Mouse (Mus musculus) ES-E14 (cell line): ENCODE measurements around the gene Ttc30a1.

Experiments
- CHD2 ChIP-seq: IDR thresholded peaks from 2 replicates; pipeline ENCODE4 v1.6.1; 2014; ENCODE audit warnings: mild to moderate bottlenecking, low read depth, low read length, inconsistent platforms
- ZC3H11A ChIP-seq: IDR thresholded peaks from 2 replicates; pipeline ENCODE4 v1.6.1; 2012; ENCODE audit warnings: low read depth, mild to moderate bottlenecking, inconsistent platforms, low read length, borderline replicate concordance

GRCm38 (mm10) chr2:75929141-75929540 is 52.6 kb downstream of the Ttc30a1 start:
- TF ChIP-seq CHD2 (no peak), ZC3H11A (no peak)
